Mouse (Mus musculus): ENCODE data around the gene Faf1. TPM values are rescaled to one million over a fixed set of nuclear protein-coding genes. Genes with fewer than 3 reads are reported as not detected.

Faf1 gene
- total RNA-seq, 2 experiments from 2014 or later = 26.7 to 26.8 TPM

- DNase-seq (ENCODE audit: low spot score in 2 of 2) = no peak
Observed at GRCm38 (mm10) chr4:109901076-109901475, 224.7 kb downstream of the Faf1 start.

DNA sequence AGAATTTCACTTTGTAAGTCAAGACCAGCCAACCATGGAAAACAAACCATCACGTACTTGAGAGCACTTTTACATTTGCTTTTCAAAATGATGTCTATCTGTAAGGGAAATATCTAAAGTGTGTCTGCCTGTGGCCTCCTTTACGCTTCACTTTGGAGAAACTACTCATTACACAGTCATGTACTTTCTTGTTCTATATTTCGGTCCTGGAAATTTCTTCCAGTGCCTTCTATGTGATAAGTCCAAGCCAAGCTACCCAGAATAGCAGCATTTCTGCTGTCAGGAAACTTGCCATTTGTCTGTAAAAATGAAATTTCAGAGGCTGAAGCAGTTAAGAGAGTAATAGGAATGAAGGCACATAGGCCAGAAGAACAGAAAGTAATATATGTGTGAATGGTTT, 228.1 kb downstream of the Faf1 start:
- no peak for DNase-seq (ENCODE audit: low spot score in 2 of 2)

GRCm38 (mm10) chr4:109929058-109929457, 252.7 kb downstream of the Faf1 start:
- DNase-seq (ENCODE audit: low spot score in 2 of 2) = no peak

DNA sequence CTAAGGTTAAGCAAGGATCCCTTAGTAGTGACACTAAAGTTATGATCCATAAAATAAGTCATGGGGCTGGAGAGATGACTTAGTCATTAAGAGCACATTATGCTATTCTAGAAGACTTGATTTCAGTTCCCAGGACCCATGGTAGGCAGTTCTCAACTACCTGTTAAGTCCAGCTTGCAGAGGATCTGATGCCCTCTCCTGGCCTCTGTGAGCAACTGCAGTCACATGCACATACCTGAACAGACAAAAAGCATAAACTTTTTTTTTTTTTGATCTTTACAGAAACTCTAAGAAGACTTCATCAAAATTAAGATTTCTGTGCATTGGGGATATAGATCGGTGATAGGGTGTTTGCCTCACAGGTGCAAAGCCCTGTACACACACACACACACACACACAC, 254.1 kb downstream of the Faf1 start:
- no peak for DNase-seq (ENCODE audit: low spot score in 2 of 2)

GRCm38 (mm10) chr4:109930935-109931334, 254.5 kb downstream of the Faf1 start:
- DNase-seq (ENCODE audit: low spot score in 2 of 2) = no peak

DNA sequence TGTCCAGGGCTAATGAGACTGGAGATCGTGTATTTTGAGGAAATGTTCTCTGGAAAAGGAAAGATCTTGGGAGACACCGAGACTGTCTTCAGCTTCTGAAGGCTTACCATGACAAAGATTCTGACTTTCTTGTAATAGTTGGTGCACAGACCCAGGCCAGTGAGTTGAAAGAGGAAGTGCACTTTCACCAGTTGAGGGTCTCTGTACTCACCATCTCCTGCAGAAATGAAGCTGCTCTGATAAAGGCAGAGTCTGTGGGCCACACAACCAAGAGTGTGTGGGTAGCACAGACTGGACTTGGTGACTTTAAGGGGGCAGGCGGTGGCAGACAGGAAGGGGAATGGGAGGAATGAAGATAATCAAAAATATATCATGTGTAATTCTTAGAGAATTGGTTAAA, 260.2 kb downstream of the Faf1 start:
- DNase-seq (ENCODE audit: low spot score in 2 of 2) = no peak

- DNase-seq (ENCODE audit: low spot score in 2 of 2) = no peak
Observed at GRCm38 (mm10) chr4:109939291-109939690, 262.9 kb downstream of the Faf1 start.

DNA sequence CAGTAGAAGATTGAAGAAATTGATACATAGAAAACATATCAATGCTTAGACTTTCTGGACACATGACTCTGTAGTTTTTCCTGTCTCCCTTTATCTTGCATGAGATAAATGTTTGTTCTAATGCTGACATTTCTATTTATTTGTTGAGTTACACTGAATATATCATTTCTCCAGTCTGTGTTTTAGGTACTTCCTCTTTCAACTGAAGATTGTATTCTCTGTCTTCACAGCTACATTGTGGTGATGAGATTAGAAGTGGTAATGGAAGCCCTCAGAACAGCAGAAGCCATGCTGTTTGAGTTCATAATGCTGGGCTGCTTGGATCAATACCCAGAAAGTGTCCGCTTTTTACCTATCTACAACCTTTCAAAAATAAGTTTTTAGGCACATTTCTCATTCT, 269.2 kb downstream of the Faf1 start:
- DNase-seq (ENCODE audit: low spot score in 2 of 2) = no peak

DNA sequence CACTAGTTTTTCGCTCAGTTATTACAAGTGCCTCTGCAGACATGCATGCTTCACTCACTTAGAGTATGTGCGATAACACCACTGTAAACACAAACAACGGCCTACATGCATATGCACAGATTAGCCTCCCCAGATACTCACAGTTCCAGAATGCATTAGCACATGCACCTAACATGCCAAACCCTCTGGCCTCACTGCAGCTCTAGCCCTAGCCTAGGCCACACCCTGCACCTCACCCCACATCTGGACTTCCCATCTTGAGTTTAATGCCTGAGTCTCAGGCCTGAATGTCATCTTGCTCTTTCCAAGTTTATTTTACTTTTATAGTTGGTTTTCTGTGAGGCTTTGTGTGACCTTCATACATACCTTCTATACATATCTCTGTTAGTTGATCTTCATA, 272.9 kb downstream of the Faf1 start:
- DNase-seq (ENCODE audit: low spot score in 2 of 2) = no peak

DNA sequence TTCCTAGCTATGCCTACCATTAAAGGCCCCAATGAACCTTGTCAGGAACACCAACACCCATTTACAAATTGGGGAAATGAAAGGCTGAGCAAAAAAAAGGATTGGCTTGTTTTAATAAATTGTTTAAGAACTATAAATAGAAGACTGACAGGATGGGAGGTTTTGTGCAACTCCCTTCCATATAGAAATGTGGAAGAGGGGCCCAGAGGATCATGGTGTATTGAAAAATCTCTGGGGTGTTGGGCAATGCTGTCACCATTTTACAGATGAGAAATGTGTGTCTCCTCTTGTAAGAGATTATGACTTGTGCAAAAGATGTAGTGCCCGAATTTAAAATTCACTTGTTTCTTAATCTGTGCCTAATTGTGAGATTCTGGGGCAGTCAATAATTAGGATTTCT, 277.1 kb downstream of the Faf1 start:
- no peak for DNase-seq (ENCODE audit: low spot score in 2 of 2)

GRCm38 (mm10) chr4:109960201-109960935, 284.0 kb downstream of the Faf1 start:
- DNase-seq (ENCODE audit: low spot score in 2 of 2) = no peak

DNA sequence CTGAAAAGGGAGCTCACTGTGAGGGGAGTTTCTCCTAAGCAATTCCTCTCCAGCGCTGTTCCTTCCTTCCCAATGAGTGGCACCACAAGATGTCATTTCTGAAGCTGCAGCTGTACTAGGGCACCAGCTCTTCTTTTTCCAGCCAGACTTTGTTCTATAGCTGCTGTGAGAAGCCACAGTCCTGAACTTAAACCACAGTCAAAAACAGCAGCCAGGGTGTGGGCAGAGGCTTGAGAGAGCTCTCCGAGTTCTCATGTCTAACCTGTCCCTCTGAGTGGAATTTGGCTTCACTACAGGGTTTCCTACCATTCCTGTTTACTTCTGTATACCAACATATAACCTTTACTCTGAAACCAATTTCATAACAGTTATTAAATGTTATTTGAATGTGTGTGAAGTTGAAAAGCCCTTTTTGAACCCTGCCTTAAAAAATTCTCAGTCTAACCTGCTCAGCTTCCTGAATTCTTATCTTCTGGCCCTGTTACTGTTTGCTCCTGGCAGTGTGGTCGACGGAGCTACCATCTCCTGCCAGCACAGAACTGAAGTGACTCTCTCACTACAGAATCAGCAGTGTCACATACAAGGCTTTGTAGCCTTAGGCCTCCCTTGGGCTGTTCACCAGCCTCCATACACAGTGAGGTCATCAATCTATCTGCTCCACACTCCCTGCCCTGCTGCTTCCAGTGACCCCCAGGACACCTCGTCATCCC, 287.3 kb downstream of the Faf1 start:
- DNase-seq (ENCODE audit: low spot score in 2 of 2) = no peak

- no peak for DNase-seq (ENCODE audit: low spot score in 2 of 2)
Observed at GRCm38 (mm10) chr4:109969561-109969960, 293.2 kb downstream of the Faf1 start.

GRCm38 (mm10) chr4:109973991-109974654, 297.7 kb downstream of the Faf1 start:
- no peak for DNase-seq (ENCODE audit: low spot score in 2 of 2)

- no peak for DNase-seq (ENCODE audit: low spot score in 2 of 2)
Observed at GRCm38 (mm10) chr4:109974655-109975380, 298.4 kb downstream of the Faf1 start.

DNA sequence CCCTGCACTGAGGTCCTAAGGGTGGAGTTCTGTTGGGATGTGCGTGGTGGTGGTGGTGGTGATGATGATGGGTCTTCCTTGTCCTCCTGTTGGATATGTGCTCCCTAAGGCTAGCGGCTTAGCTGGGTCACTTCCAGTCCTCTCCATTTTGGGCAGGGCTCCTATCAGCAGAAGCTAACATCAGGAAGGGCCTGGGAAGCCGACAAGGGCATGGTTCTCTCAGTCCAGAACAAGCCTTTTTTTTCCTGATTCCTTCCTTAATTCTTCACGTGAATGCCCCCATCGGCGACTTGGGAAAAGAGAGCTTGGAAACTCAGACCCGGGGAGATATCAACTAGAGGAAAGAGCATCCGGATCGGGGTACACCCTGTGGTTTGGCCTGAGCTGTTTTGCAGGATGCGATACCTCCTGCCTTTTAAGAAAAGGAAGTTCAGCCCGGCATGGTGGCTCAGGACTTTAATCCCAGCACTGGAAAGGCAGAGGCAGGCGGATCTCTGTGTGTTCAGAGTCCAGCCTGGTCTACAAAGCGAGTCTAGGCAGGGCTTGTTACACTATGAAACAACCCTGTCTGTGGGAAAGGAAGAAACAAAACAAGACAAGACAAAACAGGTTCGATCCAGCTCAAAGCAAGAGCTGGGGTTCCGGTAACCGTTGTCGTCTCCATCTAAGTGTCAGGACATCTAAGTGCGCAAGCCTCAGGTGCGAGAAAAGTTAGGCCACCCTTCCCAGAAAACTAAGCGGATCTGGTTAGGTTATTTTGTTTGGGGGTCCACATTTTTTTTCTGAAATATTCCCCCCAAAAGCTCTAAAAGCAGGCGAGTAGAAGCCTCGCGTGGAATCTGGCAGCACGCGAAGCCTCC, 299.2 kb downstream of the Faf1 start:
- DNase-seq (ENCODE audit: low spot score in 2 of 2) = no peak

- DNase-seq (ENCODE audit: low spot score in 2 of 2) = no peak
Observed at GRCm38 (mm10) chr4:109976273-109977147, 300.1 kb downstream of the Faf1 start.

- peak in 1 of 2 experiments; percentile 24 for DNase-seq (ENCODE audit: low spot score in 2 of 2)
Observed at GRCm38 (mm10) chr4:109977148-109978067, 301.0 kb downstream of the Faf1 start, which contains the start of gene Dmrta2. Dmrta2 (plus strand) TSS chr4:109978053.
